Mouse (Mus musculus) small intestine, adult 2 months (tissue): ENCODE data around the gene Nek8.

Experiments used
- CTCF ChIP-seq: fragments of 200-500 bp; IDR thresholded peaks from 2 replicates; pipeline ENCODE4 v1.5.1; 2012; ENCODE audit warnings: low read depth, mild to moderate bottlenecking, control low read depth, inconsistent platforms, low read length, moderate library complexity, mixed read lengths; ENCODE audit not compliant: insufficient replicate concordance, insufficient read length; ENCODE audit errors: extremely low read depth
- POLR2A ChIP-seq: fragments of 200-500 bp; IDR thresholded peaks from 2 replicates; pipeline ENCODE4 v1.6.1; 2012; ENCODE audit warnings: low read depth, mild to moderate bottlenecking, control low read depth, inconsistent platforms, low read length, moderate library complexity

- no peak for TF ChIP-seq POLR2A
- TF ChIP-seq CTCF = no peak
These were observed 11.9 kb downstream of the Nek8 start for GRCm38 (mm10) chr11:78164604-78164923.
